Mouse (Mus musculus): Measurements from ENCODE around the gene Pfkm. TPM values are rescaled to one million over a fixed set of nuclear protein-coding genes. Genes with fewer than 3 reads are reported as not detected.

Gene Pfkm
- total RNA-seq, 2 experiments from 2014 or later = 381 to 455 TPM

DNA sequence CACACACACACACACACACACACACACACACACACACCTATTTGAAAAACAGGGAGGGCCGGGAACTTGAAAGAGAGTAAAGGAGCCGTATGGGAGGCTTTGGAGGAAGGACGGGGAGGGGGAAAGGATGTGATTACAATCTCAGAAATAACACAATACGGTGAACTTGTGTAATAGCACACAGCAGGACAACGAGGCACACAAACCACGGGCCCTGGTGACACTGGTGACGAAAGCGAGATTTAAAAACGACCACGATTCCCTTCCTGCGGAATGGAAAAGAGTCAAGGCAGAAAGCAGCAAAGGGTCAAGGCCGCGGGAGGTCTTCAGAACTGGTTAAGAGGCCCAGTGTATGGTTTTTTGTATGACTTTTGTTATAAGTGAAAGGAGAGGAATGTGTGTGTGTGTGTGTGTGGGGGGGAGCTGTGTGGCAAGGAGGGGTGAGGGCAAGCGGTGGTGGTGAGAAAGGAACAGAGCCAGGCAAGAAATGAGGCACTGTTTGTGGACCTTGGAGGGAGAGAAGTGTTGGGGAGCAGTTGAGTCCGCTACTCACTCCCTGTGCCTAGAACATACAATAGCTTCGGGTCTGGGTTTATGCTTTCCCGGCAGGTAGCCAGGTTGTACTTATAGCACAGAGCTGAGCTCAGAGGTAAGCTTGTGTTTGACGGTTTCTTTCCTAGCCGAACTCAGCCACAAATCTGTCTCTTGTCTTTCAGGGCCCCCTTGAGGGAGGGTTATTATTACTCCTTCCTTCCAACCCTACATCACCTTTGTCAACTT lies 68.8 kb downstream of the Pfkm start:
- DNase-seq (ENCODE audit: low spot score in 2 of 2) = no peak
- intact Hi-C loops (cut with DNase I) = loop anchor here (10.0 kb wide), 1 partner anchor 196 kb away; the partner anchor contains the start of gene Tmem106c

DNA sequence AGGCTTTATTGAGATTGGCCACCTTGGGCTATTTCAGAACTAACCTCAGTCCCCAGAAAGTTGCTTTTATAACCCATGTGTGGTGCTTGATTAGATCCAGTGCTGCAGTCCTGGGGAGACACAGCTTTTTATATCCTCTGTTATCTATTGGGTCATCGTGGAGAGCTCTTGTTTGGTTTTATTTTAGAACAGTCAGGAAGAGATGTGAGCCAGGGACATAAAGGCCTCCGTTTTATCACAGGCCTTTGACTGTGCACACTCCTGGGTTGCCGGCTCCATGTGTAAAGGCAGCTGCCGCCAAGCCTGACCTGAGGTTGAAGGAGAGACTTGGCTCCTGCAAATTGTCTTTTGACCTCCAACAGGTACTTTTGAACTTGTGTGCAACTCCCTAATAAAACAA lies 70.2 kb downstream of the Pfkm start:
- intact Hi-C loops (cut with DNase I) = loop anchor here (10.0 kb wide), 1 partner anchor 198 kb away; the partner anchor contains the start of gene Tmem106c

DNA sequence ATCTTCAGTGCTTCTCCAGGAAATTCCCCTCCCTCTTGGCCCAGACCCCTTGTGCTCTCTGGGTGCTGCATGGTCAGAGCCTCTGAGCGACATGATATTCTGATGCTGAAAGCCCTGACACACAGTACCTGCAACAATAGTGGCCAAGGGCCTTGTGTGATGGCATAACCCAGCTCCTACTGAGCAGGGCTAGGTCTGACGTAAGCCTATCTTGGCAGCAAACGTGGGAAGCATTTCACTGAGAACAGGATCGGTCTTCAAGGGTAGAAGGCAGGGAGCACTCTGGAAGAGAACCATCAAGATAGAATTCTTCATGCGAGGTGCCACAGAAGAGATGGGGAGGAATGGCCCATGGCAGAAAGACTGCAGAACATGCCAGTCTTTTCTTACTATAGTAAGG lies 73.1 kb downstream of the Pfkm start, which contains the start of gene Asb8:
Gene Asb8, minus strand, starts transcription at position 101 of the 400 bp plus-strand sequence.
- intact Hi-C loops (cut with DNase I) = loop anchor here (10.0 kb wide), 1 partner anchor 201 kb away; the partner anchor contains the start of gene Tmem106c
- DNase-seq (ENCODE audit: low spot score in 2 of 2) = no peak

More for the DNA sequence above, 70.2 kb downstream of the Pfkm start:
- DNase-seq (ENCODE audit: low spot score in 2 of 2) = no peak

DNA sequence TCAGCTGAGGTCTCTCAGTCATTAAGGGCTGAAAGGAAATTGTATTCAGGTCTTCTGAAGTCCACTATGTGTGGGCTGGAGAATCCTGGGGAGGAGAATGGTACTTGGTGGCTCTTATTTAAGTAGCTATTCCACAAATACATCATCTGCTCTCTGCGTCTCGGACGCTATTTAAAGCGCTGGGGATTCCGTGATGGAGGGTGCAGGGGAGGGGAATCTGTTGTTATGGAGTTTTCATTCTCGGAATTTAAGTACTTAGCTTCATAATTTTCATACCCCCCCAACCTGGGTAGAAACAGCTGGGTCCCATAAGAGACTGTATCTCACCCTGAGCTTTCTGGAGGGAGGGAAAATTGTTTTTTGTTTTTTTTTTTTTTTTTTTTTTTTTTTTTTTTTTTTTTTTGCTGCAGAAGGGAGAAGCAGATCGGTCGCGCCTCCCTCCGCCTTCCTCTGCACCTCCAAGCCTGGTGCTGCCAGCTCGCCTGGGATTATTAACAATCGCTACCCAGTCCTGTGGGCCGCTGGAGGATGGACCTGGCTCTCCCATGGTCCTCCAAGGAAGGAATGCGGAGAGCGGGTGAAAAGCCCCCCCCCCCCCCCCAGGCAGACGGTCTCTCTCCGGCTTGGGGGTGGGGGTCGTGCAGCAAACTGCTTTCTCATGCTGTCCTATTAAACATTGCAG lies 74.7 kb downstream of the Pfkm start, which contains the start of gene Ccdc184:
Gene Ccdc184, plus strand, starts transcription at position 196 of the 682 bp plus-strand sequence.
- intact Hi-C loops (cut with DNase I) = loop anchor here (10.0 kb wide), 1 partner anchor 202 kb away; the partner anchor contains the start of gene Tmem106c
- DNase-seq (ENCODE audit: low spot score in 2 of 2) = peak in 1 of 2 experiments; percentile 25

DNA sequence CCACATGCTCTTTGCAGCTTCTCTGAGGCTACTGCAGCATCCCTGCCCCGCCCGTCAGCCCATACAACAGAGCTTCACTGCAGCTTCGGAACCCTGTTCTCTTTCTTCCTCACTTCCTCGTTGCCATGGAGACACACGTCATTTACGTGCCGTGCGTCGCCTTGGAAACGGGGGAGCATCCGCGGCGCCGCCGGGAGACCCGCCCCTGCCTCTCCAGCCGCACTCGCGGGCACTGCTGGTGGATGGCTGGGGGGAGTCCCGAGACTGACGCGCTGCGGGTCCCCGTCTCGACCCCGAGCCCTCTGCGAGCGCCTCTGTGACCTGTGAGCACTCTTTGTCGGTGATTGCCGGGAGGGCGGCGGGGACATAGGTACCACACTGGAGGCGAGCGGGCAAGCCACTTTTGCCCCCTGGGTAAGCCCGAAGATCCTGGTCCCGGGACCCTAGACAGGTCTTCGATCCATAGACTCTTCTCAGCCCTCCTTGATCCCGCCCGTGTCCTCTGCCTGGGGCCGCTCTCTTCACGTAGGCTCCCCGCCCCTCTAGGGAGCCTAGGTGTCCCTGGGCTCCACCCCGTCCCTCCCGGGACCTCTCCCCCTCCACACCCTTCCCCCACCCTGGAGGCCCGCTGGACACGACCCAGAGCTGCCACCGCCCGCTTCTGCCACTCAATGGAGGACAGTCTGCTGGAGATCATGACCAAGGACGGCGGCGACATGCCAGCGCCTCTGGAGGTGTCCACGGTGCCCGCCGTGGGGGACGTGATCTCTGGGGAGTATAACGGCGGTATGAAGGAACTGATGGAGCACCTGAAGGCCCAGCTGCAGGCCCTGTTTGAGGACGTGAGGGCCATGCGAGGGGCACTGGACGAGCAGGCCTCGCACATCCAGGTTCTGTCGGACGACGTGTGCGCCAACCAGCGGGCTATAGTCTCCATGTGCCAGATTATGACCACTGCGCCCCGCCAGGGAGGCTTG lies 75.5 kb downstream of the Pfkm start:
- intact Hi-C loops (cut with DNase I) = loop anchor here (10.0 kb wide), 1 partner anchor 203 kb away; the partner anchor contains the start of gene Tmem106c
- peak; percentile 90 to 92 for DNase-seq (ENCODE audit: low spot score in 2 of 2)

DNA sequence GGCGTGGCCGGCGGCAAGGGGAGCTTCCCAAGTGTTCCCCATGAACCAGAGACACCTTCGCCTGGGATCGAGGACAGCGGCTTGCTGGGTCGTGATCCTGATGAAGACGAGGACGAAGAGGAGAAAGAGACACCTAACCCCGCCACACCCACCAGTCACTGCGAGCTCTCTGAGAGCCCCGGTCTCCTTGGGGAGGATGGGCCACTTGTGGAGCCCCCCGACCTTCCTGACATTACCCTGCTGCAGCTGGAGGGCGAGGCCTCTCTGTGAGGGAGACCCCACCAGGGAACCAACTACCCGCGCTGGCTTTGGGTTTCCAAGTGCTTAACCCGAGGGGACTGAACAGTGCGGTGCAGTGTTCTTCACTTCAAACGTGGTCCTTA lies 76.2 kb downstream of the Pfkm start:
- intact Hi-C loops (cut with DNase I) = loop anchor here (10.0 kb wide), 1 partner anchor 204 kb away; the partner anchor contains the start of gene Tmem106c
- DNase-seq (ENCODE audit: low spot score in 2 of 2) = peak in 1 of 2 experiments; percentile 23

DNA sequence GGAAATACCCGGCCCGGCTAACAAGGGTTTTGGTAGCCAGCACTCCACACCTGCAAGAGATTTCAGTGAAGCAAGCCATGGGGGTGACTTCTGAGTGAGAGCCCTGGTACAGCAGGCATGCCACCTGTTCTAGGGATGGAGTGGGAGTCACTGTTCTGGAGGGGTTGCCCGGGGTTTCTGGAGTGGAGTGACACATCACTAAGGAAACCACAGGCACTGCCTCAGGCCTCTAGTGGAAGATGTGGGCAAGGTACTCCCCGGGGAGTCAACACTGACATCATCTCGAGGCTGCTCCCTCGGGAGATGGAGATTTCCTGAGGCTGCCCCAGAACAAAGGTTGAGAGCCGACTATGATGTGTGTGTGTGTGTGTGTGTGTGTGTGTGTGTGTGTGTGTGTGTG lies 78.0 kb downstream of the Pfkm start:
- peak; percentile 53 to 67 for DNase-seq (ENCODE audit: low spot score in 2 of 2)
- intact Hi-C loops (cut with DNase I) = no loop called here

DNA sequence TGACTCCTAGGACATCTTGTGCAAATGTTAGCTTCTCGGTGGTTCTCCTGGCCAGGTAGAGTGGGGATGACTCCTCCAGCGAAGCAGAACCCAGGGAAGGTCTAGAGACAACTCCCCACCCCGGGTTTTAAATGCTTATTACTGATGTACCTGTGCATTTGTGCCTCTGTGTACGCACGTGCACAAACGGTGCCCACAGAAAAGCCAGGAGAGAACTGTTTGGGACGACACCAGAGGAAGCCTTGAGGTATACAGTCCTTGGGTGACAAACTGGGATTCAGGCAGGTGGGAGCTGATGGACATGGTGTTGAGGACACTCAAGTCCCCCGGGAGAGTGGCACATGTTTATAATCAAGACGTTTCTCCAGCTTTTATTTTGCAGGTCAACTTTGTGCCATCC lies 78.5 kb downstream of the Pfkm start:
- intact Hi-C loops (cut with DNase I) = no loop called here
- no peak for DNase-seq (ENCODE audit: low spot score in 2 of 2)

DNA sequence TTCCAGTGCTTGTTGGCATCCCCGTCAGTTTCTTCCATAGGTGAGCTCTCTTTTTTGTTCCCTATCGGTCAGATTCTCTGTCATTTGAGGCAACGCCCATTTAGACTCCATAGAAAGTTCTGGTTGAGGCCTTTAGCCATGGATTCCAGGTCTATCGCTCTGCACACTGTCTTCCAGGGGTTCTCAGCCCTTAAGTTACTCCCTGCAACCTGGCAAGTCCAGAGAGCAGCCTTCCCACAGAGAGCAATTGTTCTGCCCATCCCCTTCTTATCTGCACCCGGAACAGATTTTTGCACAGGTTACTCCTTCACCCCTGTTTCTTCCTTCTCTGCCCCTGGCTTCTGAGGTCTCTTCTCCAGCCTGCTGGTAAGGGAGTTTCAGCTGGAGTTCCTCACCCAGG lies 79.7 kb downstream of the Pfkm start:
- intact Hi-C loops (cut with DNase I) = loop anchor here (2.0 kb wide), 1 partner anchor 83 kb away; no protein-coding TSS in a partner anchor
- DNase-seq (ENCODE audit: low spot score in 2 of 2) = no peak

DNA sequence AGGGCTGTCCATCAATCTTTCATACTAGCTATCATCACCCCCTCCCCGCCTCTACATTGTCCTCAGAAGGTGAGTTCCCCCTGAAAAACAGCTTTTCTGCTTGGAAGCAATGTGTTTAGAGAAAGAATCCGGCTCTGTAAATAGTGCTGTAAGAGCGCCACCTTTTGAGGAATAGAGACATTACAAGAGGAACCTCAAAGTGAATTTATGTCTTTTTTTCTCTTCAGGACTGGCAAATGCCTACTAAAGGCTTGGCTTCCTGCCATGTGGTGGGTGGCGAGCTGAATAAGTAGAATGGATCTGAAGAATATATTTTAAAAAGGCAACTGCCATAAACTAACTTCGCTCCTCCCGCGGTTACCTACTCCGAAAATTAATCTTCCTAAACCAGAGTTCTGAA lies 81.4 kb downstream of the Pfkm start:
- DNase-seq (ENCODE audit: low spot score in 2 of 2) = peak; percentile 67 to 75
- intact Hi-C loops (cut with DNase I) = loop anchor here (2.0 kb wide), 1 partner anchor 85 kb away; no protein-coding TSS in a partner anchor

DNA sequence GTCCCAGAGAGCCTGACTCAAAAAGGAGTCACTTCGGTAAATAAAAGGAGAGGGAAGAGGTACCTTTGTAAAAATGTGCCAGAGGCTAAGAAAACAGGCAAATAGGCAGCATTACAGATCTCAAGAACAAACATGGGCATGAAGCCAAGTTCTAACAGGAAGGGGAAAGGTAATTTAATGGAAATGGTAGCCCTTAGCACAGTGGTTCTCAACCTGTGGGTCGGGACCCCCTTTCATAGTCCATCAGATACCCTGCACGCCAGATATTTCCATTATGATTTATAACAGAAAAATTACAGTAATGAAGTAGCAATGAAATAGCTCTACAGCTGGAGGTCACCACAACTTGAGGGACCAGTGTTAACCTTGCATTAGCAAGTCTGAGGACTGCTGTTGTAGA lies 84.9 kb downstream of the Pfkm start:
- no peak for DNase-seq (ENCODE audit: low spot score in 2 of 2)
- intact Hi-C loops (cut with DNase I) = no loop called here

DNA sequence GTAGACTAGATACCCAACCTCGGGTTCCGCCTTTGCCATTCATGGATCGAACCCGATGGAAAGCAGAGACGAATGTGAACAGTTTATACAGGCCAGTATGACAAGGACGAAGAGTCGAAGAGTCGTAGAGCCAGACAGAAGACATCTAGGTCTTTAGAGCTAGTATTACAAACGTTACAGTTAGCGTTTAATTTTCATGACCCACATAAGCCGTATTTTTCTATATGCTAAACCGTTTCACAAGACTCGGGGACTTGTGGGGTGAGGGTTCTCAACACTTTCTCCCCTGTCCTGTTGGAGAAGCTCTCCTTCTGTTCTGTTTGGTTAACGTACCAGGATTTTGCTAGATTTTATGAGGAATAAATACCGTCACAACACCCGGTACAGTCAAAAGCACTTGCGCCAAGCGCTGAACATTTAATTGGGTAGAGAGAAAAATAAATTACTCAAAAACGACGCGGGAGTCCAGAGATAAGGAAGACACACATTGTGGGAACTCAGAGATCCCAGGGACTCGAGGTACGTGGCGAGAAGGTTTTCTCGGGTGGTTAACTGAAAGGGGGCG lies 88.3 kb downstream of the Pfkm start:
- intact Hi-C loops (cut with DNase I) = loop anchor here (2.0 to 5.0 kb wide), 2 partner anchors 117 to 208 kb away; partner anchors contain the start of gene Zfp641
- no peak for DNase-seq (ENCODE audit: low spot score in 2 of 2)

DNA sequence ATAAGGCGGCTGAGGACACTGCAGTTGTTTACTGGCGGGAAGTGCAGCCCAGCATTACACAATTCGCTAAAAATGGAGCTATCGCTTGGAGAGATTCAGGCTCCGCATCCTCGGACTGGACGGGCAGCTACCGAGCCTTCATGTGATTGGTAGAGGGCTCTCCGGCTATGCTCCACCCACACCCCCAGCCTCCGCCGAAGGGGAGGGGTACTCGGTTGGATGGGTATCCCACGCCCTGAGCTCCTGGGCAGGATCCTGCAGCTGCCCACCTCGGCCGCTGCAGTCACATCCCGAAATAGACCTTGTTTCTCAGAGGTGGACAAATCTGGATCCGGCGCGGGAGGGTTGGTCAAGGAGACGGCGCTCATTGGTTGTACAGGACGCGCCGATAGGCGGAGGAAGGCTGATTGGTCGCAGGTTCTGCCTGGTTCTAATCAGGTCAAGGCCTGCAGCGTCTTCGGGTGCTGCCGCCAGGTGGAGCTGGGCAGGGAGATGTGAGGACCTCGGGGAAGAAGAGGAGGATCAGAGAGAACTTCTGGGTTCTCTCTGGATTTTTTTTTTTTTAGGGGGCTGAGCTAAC lies 88.8 kb downstream of the Pfkm start:
- DNase-seq (ENCODE audit: low spot score in 2 of 2) = peak; percentile 92 to 94
- intact Hi-C loops (cut with DNase I) = loop anchor here (2.0 to 5.0 kb wide), 2 partner anchors 116 to 208 kb away; partner anchors contain the start of gene Zfp641

Other genes with a start within 250 kb of the Pfkm start
- 10 to 100 TPM; 21.4 to 36.4 TPM for gene Hdac7, start 248.1 kb upstream of the Pfkm start, total RNA-seq (2021)
- under 1 TPM; 0.35 to 0.61 TPM for gene Vdr, start 182.0 kb upstream of the Pfkm start, total RNA-seq (2021)
- gene Tmem106c, start 128.4 kb upstream of the Pfkm start, total RNA-seq (2021) = 10 to 100 TPM; 23.4 to 25.5 TPM
- under 1 TPM; 0.30 to 0.48 TPM for gene Col2a1, start 87.9 kb upstream of the Pfkm start, total RNA-seq (2021)
- 10 to 100 TPM in 1 of 2 experiments, 1 to 10 TPM in 1; 9.8 to 14.5 TPM for gene Senp1, start 1.2 kb downstream of the Pfkm start, total RNA-seq (2021)
- gene Asb8, start 73.0 kb downstream of the Pfkm start, total RNA-seq (2021) = 10 to 100 TPM; 48.0 to 54.0 TPM
- gene Ccdc184, start 74.6 kb downstream of the Pfkm start, total RNA-seq (2021) = 10 to 100 TPM; 17.9 to 19.9 TPM
- under 1 TPM in 1 of 2 experiments, not detected in 1; 0.45 TPM for gene Olfr288, start 103.0 kb downstream of the Pfkm start, total RNA-seq (2021)
- under 1 TPM in 1 of 2 experiments, not detected in 1; 0.15 TPM for gene Gm44579, start 128.4 kb downstream of the Pfkm start, total RNA-seq (2021)
- 1 to 10 TPM; 4.8 to 6.2 TPM for gene Olfr287, start 128.5 kb downstream of the Pfkm start, total RNA-seq (2021)
- not detected for gene Olfr286, start 141.9 kb downstream of the Pfkm start, total RNA-seq (2021)
- gene H1fnt, start 164.7 kb downstream of the Pfkm start, total RNA-seq (2021) = not detected
- 1 to 10 TPM; 6.7 to 7.5 TPM for gene Zfp641, start 203.6 kb downstream of the Pfkm start, total RNA-seq (2021)
- gene Olfr285, start 224.8 kb downstream of the Pfkm start, total RNA-seq (2021) = not detected
- not detected for gene Olfr284, start 248.4 kb downstream of the Pfkm start, total RNA-seq (2021)

Data from left cerebral cortex, postnatal 36 days (tissue).